Mouse (Mus musculus) bone marrow, adult 2 months (tissue): ENCODE measurements around the gene Prr18.

Source experiments
- CTCF ChIP-seq: fragments of 200-500 bp; IDR thresholded peaks from 2 replicates; pipeline ENCODE4 v1.5.1; 2011; ENCODE audit warnings: low read length, control low read depth; ENCODE audit not compliant: control insufficient read depth, insufficient read depth
- POLR2A ChIP-seq: fragments of 200-500 bp; IDR thresholded peaks from 2 replicates; pipeline ENCODE4 v1.6.1; 2011; ENCODE audit warnings: low read depth, mild to moderate bottlenecking, control low read depth, low read length, borderline replicate concordance; ENCODE audit not compliant: control insufficient read depth

DNA sequence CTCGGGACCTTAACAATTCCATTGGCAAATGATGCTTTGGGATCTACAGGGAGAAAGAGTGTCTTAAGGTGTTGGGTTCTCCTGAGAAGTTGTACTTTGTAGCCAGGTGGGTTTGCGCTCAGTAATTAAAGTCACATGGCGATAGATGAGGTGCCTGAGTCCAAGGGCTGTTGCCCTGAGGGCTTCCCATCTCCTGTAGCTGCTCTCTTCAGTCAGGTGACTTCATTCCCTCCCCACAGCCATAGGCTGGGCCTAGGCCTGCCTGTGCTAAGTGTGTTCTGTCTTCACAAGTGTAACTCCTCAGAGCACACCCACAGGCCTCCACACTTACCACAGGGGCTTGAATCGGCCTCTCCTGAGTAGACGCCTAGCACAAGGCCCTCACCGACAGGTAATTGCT lies 20.2 kb downstream of the Prr18 start:
- no peak for TF ChIP-seq POLR2A
- TF ChIP-seq CTCF, result no peak
